Comparison of ENCODE assay signal across 10 mouse cellular contexts in the genomic region with DNA sequence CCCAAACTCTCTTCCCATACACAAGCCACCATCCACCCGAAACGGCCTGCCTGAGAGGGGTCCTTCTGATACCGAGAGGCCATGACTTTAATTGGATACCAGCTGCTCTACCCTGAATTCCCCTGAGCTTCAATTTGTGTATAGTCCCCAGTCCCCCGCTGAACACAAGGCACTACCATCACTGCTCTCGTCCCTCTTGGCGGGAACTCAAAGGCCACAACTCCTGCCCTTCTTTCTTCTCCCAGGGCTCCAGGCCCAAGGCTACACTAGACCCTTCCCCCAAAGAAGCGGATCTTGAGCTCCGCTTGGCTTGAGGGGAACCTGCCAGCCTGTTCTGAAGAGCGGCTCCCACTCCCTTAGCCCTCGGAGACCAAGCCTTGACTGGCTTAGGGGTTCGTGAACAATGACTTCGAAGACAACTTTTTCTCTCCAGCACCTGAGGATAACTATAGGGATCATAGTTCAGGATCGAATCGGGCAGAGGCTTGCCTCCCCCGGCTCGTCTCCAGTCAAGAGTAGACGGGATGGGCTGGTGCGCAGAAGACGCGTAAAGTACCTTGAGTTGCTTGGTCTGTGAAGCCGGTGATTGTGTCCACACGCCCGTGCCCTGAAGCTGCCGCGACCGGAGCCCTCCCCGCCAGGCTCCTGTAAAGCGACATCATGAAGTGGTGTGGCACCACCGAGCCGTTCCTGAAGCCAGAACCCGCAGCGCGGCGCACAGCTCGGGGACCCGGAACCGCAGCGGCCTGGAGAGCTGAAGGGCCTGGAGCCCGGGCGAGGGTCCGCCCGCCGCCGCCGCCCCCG. TPM values are rescaled to one million over a fixed set of nuclear protein-coding genes. Genes with fewer than 3 reads are reported as not detected.
DNase-seq lines count a peak whose midpoint lies in the region; ATAC-seq and TF ChIP-seq lines count a peak whose summit lies in the region.
"Had no signal": no experiment of that assay in that cellular context is flagged by ENCODE, and none has a peak within 500 bp of the region (broad histone marks: within the 10 kb centered on the region; RNA-seq: fewer than 3 reads in every experiment).

No protein-coding gene starts in this region.

- peaks cover 91% of the 10 kb centered on the region for H3K27me3 ChIP-seq in heart, embryonic 11.5 days (ENCODE audit: control insufficient read depth, insufficient read depth, low read length)
- H3K27me3 ChIP-seq in hindbrain, embryonic 11.5 days (ENCODE audit: control insufficient read depth, insufficient read depth, low read length): peaks cover 82% of the 10 kb centered on the region
- H3K27me3 ChIP-seq in midbrain, embryonic 11.5 days (ENCODE audit: control insufficient read depth, insufficient read depth, low read length): peaks cover 89% of the 10 kb centered on the region

- no peak for ATAC-seq in heart, embryonic 11.5 days (replicated peaks; ENCODE audit: insufficient number of reproducible peaks, low FRiP score, low TSS enrichment)
- no peak for ATAC-seq in hindbrain, embryonic 11.5 days (ENCODE audit: low FRiP score)
- peak; percentile 5; the same call in 1 of the 2 replicates for ATAC-seq in midbrain, embryonic 11.5 days (ENCODE audit: low FRiP score)
- ATAC-seq in megakaryocyte progenitor cell, adult 5-6 weeks (replicated peaks; ENCODE audit: poor library complexity): no peak

- no peaks in the 10 kb centered on the region for H3K9me3 ChIP-seq in heart, embryonic 11.5 days (replicated peaks; ENCODE audit: control insufficient read depth, low read length)
- H3K9me3 ChIP-seq in hindbrain, embryonic 11.5 days (ENCODE audit: control insufficient read depth, low read length): no peaks in the 10 kb centered on the region
- H3K9me3 ChIP-seq in midbrain, embryonic 11.5 days (ENCODE audit: control insufficient read depth, low read length): no peaks in the 10 kb centered on the region

- DNase-seq in heart, adult 18-20 months: no peak
- DNase-seq in hindbrain, embryonic 11.5 days (ENCODE audit: low spot score): peak; percentile 63
- DNase-seq in midbrain, embryonic 11.5 days (ENCODE audit: low spot score, missing footprints): peak; percentile 95
- DNase-seq in gastrocnemius, postnatal 10 days: no peak
- DNase-seq in natural killer cell, adult 2 months (ENCODE audit: low spot score in 2 of 2): no peak
- DNase-seq: lung, postnatal 10 days; thymus, adult 2 months had no signal

- WGBS in heart, embryonic 11.5 days (ENCODE audit: insufficient replicate concordance): 3% methylated on average over 41 of the region's 46 CpGs
- 3% methylated on average over 46 of the region's 46 CpGs for WGBS in hindbrain, embryonic 11.5 days
- whole genome bisulfite sequencing in midbrain, embryonic 11.5 days: 1% methylated on average over 46 of the region's 46 CpGs

- H3K4me3 ChIP-seq in heart, embryonic 11.5 days (ENCODE audit: low read depth, low read length): peak overlapping the region; percentile 57
- H3K4me3 ChIP-seq in bone marrow macrophage, adult 2 months (ENCODE audit: insufficient read depth, low read length): peak overlapping the region; percentile 21; the same call in 1 of the 2 replicates
- H3K4me3 ChIP-seq in hindbrain, embryonic 11.5 days (ENCODE audit: low read depth, low read length): peak overlapping the region; percentile 44
- peak overlapping the region; percentile 41 for H3K4me3 ChIP-seq in midbrain, embryonic 11.5 days (ENCODE audit: low read depth, low read length)

- TF ChIP-seq POLR2A in bone marrow macrophage, adult 2 months (IDR thresholded peaks at IDR 0.05; ENCODE audit: borderline replicate concordance, low read depth, low read length): no peak

- no peak overlapping the region for H3K27ac ChIP-seq in heart, embryonic 11.5 days (ENCODE audit: low read depth, low read length)
- no peak overlapping the region for H3K27ac ChIP-seq in bone marrow macrophage, adult 2 months (ENCODE audit: insufficient read depth, low read depth, low read length)
- H3K27ac ChIP-seq in hindbrain, embryonic 11.5 days (ENCODE audit: low read depth, low read length): no peak overlapping the region
- H3K27ac ChIP-seq in midbrain, embryonic 11.5 days (ENCODE audit: low read depth, low read length): no peak overlapping the region

- TF ChIP-seq CTCF in bone marrow macrophage, adult 2 months (IDR thresholded peaks at IDR 0.05; ENCODE audit: low read depth, low read length): no peak

- H3K9ac ChIP-seq in heart, embryonic 11.5 days (ENCODE audit: low read depth, low read length): peak overlapping the region; percentile 44; the same call in 1 of the 2 replicates
- H3K9ac ChIP-seq in hindbrain, embryonic 11.5 days (ENCODE audit: low read depth, low read length): peak overlapping the region; percentile 32; the same call in 1 of the 2 replicates
- H3K9ac ChIP-seq in midbrain, embryonic 11.5 days (ENCODE audit: low read length): peak overlapping the region; percentile 52

- H3K36me3 ChIP-seq in heart, embryonic 11.5 days (ENCODE audit: control insufficient read depth, insufficient read depth, low read length): no peaks in the 10 kb centered on the region
- H3K36me3 ChIP-seq in hindbrain, embryonic 11.5 days (ENCODE audit: control insufficient read depth, insufficient read depth, low read length): no peaks in the 10 kb centered on the region
- no peaks in the 10 kb centered on the region for H3K36me3 ChIP-seq in midbrain, embryonic 11.5 days (ENCODE audit: control insufficient read depth, insufficient read depth, low read length)

- peaks cover 15% of the 10 kb centered on the region for H3K4me1 ChIP-seq in heart, embryonic 11.5 days (ENCODE audit: control insufficient read depth, insufficient read depth, low read length)
- no peaks in the 10 kb centered on the region for H3K4me1 ChIP-seq in bone marrow macrophage, adult 2 months (ENCODE audit: control insufficient read depth, insufficient read depth, low read length)
- H3K4me1 ChIP-seq in hindbrain, embryonic 11.5 days (replicated peaks; ENCODE audit: control insufficient read depth, insufficient read depth, low read length): peaks cover 12% of the 10 kb centered on the region
- H3K4me1 ChIP-seq in midbrain, embryonic 11.5 days (ENCODE audit: control insufficient read depth, insufficient read depth, low read length): peaks cover 16% of the 10 kb centered on the region

- H3K4me2 ChIP-seq in heart, embryonic 11.5 days: peak overlapping the region; percentile 77
- H3K4me2 ChIP-seq in hindbrain, embryonic 11.5 days (replicated peaks; ENCODE audit: low read depth, low read length): peak overlapping the region; percentile 71
- peak overlapping the region; percentile 68 for H3K4me2 ChIP-seq in midbrain, embryonic 11.5 days

RNA-seq across cellular contexts. Expression of gene Gdf7, which starts 0.5 kb away (rescaled TPM):
- 0.14 TPM in 1 of 2 replicates, not detected in the other for polyA plus RNA-seq in heart, embryonic 11.5 days (2014; fragmentation: Nextera tagmentation; extraction: Ambion mirVana)
- total RNA-seq in heart, adult 18-20 months (2021): under 1 TPM; 0.17 to 0.26 TPM
- not detected in 2 replicates for polyA plus RNA-seq in bone marrow macrophage, adult 2 months (2012; ENCODE audit: insufficient read depth, insufficient read length, missing spikeins)
- polyA plus RNA-seq in hindbrain, embryonic 11.5 days (2014; fragmentation: Nextera tagmentation; extraction: Ambion mirVana): 0.59 and 1.4 TPM in 2 replicates
- 0.26 and 0.64 TPM in 2 replicates for polyA plus RNA-seq in midbrain, embryonic 11.5 days (2014; fragmentation: Nextera tagmentation; extraction: Ambion mirVana)
- not detected for total RNA-seq in gastrocnemius, postnatal 10 days (2021)
- total RNA-seq in megakaryocyte progenitor cell, adult 5-6 weeks (2015): not detected in 2 replicates
- total RNA-seq in megakaryocyte progenitor cell, adult 5-6 weeks (2017): not detected in 2 replicates

RNA-seq across cellular contexts. Expression of gene Hs1bp3, which starts 12.0 kb away (rescaled TPM):
- 9.8 and 12.7 TPM in 2 replicates for polyA plus RNA-seq in heart, embryonic 11.5 days (2014; fragmentation: Nextera tagmentation; extraction: Ambion mirVana)
- total RNA-seq in heart, adult 18-20 months (2021): 10 to 100 TPM; 13.8 to 15.6 TPM
- polyA plus RNA-seq in bone marrow macrophage, adult 2 months (2012; ENCODE audit: insufficient read depth, insufficient read length, missing spikeins): 29.8 and 33.4 TPM in 2 replicates
- 6.9 TPM in 2 replicates for polyA plus RNA-seq in hindbrain, embryonic 11.5 days (2014; fragmentation: Nextera tagmentation; extraction: Ambion mirVana)
- 7.2 and 7.4 TPM in 2 replicates for polyA plus RNA-seq in midbrain, embryonic 11.5 days (2014; fragmentation: Nextera tagmentation; extraction: Ambion mirVana)
- 1 to 10 TPM; 6.2 to 7.7 TPM for total RNA-seq in gastrocnemius, postnatal 10 days (2021)
- total RNA-seq in megakaryocyte progenitor cell, adult 5-6 weeks (2015): 5.6 and 8.3 TPM in 2 replicates
- 4.4 and 7.4 TPM in 2 replicates for total RNA-seq in megakaryocyte progenitor cell, adult 5-6 weeks (2017)

Comparison
In these comparisons a context has a peak if more than half of its experiments do, and no peak if none do; other contexts are left out.
1. DNase-seq: peak in hindbrain, embryonic 11.5 days (single experiment) and midbrain, embryonic 11.5 days (single experiment); none in heart, adult 18-20 months (0 of 2), gastrocnemius, postnatal 10 days (single experiment) and natural killer cell, adult 2 months (0 of 2).
2. Peak in every context shown above with its lines, with median percentiles within 50 percentile points of each other: H3K4me2 ChIP-seq, H3K4me3 ChIP-seq and H3K9ac ChIP-seq.